Mouse (Mus musculus) gastrocnemius, postnatal 14 days (tissue): ENCODE measurements around the gene Pde4d. TPM values are rescaled to one million over a fixed set of nuclear protein-coding genes. Genes with fewer than 3 reads are reported as not detected.

Source experiments
- DNase-seq: peaks from one replicate; pipeline ENCODE4 v3.0.0; 2021; ENCODE audit warnings: mixed read lengths
- intact Hi-C: fragments of 180-260 bp; cut with DNase I; formaldehyde crosslinking; loops from one replicate; pipeline ENCODE4 v1.15.1; 2025; ENCODE audit warnings: low total_unique reads
- total RNA-seq, 2 experiments: library from RNA; stranded (reverse); gene quantifications; 2 replicates each; pipeline ENCODE4 v1.2.3; 2021

Pde4d gene
- total RNA-seq, 2 experiments from 2014 or later: 91.2 to 126 TPM

DNA sequence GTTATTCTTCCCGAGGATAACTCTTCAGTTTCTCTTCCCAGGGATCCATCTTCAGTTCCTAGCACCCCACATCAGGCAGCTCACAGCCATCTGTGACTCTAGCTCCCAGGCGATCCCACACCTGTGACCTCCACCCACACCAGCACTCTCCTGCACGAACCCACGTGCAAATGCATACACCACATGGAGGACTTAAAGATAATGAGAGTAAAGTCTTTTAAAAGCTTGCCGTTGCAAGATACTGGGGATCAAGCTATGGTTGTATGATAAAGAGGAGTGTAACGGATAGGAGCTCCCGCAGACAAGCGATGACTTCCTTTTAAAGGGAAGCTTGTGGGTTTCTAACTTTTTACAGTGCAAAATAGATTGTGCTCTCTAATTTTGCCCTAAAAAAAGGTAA is 1230.5 kb downstream of the Pde4d start:
- intact Hi-C loops: no loop called here
- DNase-seq: no peak

- no peak for DNase-seq
- intact Hi-C loops: no loop called here
These were observed 1232.0 kb downstream of the Pde4d start for GRCm38 (mm10) chr13:109681699-109682293.

DNA sequence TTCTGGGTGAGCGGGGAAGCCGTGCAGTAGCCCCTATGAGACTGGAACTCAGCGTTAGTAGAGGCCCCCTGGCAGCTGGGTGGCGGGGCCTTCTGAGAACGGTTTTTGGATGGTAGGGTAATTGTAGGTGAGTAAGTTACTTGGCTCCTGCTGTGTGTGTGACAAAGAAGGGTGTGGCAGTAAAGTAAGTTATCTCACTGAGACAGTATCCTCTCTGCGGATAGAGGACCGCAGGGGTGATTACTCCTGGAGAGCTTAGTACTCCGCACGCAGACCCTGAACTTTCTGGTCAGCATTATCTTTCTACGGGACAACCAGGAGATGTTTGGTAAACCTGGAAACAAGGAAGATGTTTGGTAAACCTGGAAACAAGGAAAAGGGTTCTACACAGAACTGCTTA is 1233.3 kb downstream of the Pde4d start:
- intact Hi-C loops: no loop called here
- no peak for DNase-seq

- intact Hi-C loops: no loop called here
- no peak for DNase-seq
These were observed 1235.2 kb downstream of the Pde4d start for GRCm38 (mm10) chr13:109684985-109685295.

- intact Hi-C loops: no loop called here
- peak; percentile 32 for DNase-seq
These were observed 1235.8 kb downstream of the Pde4d start for GRCm38 (mm10) chr13:109685296-109686115.

- DNase-seq: no peak
- intact Hi-C loops: no loop called here
These were observed 1236.5 kb downstream of the Pde4d start for GRCm38 (mm10) chr13:109686116-109686876.

DNA sequence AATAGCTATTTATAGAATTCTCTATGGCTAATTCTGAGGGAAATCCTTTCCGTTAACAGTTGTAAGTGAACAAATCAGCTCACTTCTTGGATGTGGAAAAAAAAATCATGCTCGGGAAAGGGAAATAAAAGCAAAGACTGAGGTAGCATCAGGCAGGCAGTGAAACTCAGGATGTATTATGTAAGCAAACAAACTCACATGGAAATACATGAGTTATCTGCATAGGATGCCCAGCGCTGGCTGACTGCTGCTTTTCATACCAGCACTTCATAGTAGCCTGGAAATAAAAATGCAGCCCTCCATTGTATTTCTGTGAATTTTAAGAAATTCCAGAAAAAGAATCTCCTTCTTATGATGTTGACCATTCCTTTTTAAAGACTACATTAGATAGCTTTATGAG is 1237.2 kb downstream of the Pde4d start:
- intact Hi-C loops: no loop called here
- no peak for DNase-seq

GRCm38 (mm10) chr13:109688195-109688594 is 1238.4 kb downstream of the Pde4d start:
- intact Hi-C loops: no loop called here
- no peak for DNase-seq

- intact Hi-C loops: no loop called here
- DNase-seq: no peak
These were observed 1239.4 kb downstream of the Pde4d start for GRCm38 (mm10) chr13:109689176-109689575.

DNA sequence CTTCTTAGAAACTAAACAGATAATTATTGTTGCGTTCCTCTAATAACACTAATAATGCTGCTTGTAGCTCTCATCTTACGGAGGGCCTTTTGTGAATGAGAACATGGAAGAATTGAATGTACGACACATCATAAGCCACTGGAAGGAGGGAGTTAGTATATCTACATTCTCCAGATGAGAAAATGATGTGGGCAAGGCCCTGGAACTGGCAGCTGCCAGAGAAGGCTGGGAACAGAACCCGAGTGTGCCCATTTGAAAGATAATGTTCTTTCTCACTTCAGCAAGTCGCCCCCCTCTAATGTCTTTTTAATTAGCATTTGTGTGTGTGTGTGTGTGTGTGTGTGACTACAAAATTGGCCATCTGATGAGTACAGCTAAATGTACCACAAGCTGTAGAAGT is 1240.8 kb downstream of the Pde4d start:
- intact Hi-C loops: no loop called here
- DNase-seq: no peak

- intact Hi-C loops: no loop called here
- no peak for DNase-seq
These were observed 1243.1 kb downstream of the Pde4d start for GRCm38 (mm10) chr13:109692851-109693250.

DNA sequence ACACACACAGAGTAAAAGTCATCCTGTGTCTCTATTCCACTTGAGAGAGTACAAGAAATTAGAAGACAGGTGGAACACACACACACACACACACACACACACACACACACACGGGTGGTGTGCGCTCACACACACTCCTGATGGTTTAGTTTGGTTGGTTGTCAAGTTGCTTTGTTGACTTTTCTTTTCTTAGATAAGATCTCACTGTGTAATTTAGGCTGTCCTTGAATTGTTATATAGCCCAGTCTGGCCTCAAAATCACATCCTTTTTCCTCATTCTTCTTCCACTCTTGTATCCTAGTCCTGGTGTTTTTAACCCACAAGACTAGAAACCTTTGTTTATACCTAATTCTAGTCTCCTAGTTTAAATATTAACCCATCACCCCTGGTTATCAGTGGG is 1244.0 kb downstream of the Pde4d start:
- intact Hi-C loops: no loop called here

GRCm38 (mm10) chr13:109694293-109694692 is 1244.5 kb downstream of the Pde4d start:
- intact Hi-C loops: no loop called here
- DNase-seq: no peak

More for the DNA sequence above, 1244.0 kb downstream of the Pde4d start:
- DNase-seq: no peak

- no peak for DNase-seq
- intact Hi-C loops: no loop called here
These were observed 1245.3 kb downstream of the Pde4d start for GRCm38 (mm10) chr13:109695098-109695497.

DNA sequence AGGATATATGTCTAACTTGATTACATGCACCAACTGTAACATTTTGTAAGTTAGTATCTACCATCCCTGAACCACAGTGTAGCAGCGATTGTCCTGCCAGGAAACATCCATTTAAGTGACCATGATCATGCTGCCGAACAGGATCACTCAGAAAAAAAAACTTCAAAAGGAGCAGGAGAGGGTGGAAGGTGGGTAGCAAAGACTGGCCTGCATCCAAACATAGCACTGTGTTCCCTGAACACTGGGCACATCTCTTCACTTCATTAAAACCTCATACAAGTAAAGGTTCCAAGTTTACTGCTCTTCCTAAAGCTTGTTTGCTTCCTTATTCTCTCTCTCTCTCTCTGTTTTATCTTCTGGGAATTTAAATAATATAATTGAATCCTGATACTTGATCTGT is 1256.4 kb downstream of the Pde4d start:
- intact Hi-C loops: no loop called here
- DNase-seq: no peak

- intact Hi-C loops: no loop called here
- no peak for DNase-seq
These were observed 1256.8 kb downstream of the Pde4d start for GRCm38 (mm10) chr13:109706579-109706978.

GRCm38 (mm10) chr13:109707154-109707553 is 1257.4 kb downstream of the Pde4d start:
- intact Hi-C loops: no loop called here
- DNase-seq: no peak

DNA sequence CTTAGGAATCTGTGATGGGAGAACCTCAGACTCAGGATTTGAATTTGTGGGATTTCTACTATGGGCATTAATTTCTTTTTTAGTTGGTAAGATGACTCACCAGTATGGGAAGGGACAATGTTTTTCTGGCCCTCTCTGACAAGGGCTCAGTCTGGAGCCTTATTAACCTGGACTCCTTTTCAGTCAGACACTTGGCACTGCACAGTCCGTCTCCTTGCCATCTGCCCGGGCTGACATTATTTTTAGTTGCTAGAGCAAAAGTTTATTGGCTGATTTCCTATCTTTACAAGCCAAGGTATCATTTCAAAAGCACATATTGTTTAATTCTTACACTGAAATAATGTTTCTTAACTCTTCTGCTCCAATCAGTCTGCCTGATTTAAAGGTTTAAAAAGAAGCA is 1258.6 kb downstream of the Pde4d start:
- no peak for DNase-seq
- intact Hi-C loops: no loop called here

- intact Hi-C loops: no loop called here
- DNase-seq: no peak
These were observed 1264.8 kb downstream of the Pde4d start for GRCm38 (mm10) chr13:109714581-109714980.

DNA sequence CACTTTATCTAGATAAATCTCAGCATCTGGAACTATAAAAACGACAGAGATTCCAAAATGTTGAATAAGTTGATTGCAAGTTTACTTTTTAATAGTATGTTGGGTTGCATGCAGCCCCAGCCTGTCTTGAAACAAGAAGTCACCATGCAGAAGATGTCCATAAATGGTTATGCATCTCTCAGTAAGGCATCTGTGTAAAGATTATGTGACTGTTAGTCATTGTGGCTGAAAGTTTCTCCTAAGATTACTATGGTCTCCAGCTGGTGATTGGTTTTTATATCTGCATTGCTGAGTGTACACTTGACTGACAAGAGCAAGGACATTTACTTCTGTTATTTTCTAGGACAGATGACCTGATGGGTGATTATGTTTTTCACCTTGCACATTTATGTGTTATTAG is 1265.6 kb downstream of the Pde4d start:
- intact Hi-C loops: no loop called here
- DNase-seq: no peak
